Mouse (Mus musculus): ENCODE data around the gene Phf20.

- TF ChIP-seq CTCF (IDR thresholded peaks at IDR 0.05; ENCODE audit: extremely low read depth, insufficient read depth, low read length): no peak
- no peak for TF ChIP-seq POLR2A (IDR thresholded peaks at IDR 0.05; ENCODE audit: extremely low read depth, insufficient read depth, low read length)
Measured at GRCm38 (mm10) chr2:156314811-156315210, 118.5 kb downstream of the Phf20 start.
